Mouse (Mus musculus) adrenal gland, adult 18-20 months (tissue): ENCODE measurements around the gene Prpf38a. TPM values are rescaled to one million over a fixed set of nuclear protein-coding genes. Genes with fewer than 3 reads are reported as not detected.

Experiments
- DNase-seq, 2 experiments: peaks; one replicate each; pipeline ENCODE4 v3.0.0; 2021 to 2022; ENCODE audit warnings: low spot score in 2 of 2
- long read RNA-seq, 2 experiments: library from polyadenylated mRNA; stranded (forward); transcript quantifications; one replicate each; pipeline ENCODE4 v2.0.0; 2021
- total RNA-seq, 2 experiments: library from RNA; stranded (reverse); gene quantifications; 1 replicate in 1 of 2; 2 replicates in 1 of 2; pipeline ENCODE4 v1.2.3; 2021

Prpf38a gene
- total RNA-seq = 10 to 100 TPM; 23.4 to 25.9 TPM
- long read RNA-seq, experiment 1, transcript Prpf38a-201 (10 exons, 1,516 nt) = major isoform, 17 of 18 reads
- long read RNA-seq, experiment 1, partial matches to known transcripts = 0 of 18 reads
- long read RNA-seq, experiment 1, other reads (novel, unspliced or antisense) = 1 of 18 reads
- long read RNA-seq, experiment 2, transcript Prpf38a-201 (10 exons, 1,516 nt) = major isoform, 30 of 30 reads
- long read RNA-seq, experiment 2, partial matches to known transcripts = 0 of 30 reads
- long read RNA-seq, experiment 2, other reads (novel, unspliced or antisense) = 0 of 30 reads

GRCm38 (mm10) chr4:108578840-108579742 lies at the start of gene Prpf38a, which contains the start of gene Orc1:
Gene Prpf38a, minus strand, starts transcription at chr4:108579336.
Gene Orc1, plus strand, starts transcription at chr4:108579423.
- DNase-seq = peak; percentile 96 to 98

- no peak for DNase-seq
Measured at GRCm38 (mm10) chr4:108627066-108627465, 47.9 kb upstream of the Prpf38a start.

- no peak for DNase-seq
Measured at GRCm38 (mm10) chr4:108621504-108621903, 42.4 kb upstream of the Prpf38a start.

- no peak for DNase-seq
Measured at GRCm38 (mm10) chr4:108620536-108620935, 41.4 kb upstream of the Prpf38a start.

GRCm38 (mm10) chr4:108619587-108620341 lies 40.6 kb upstream of the Prpf38a start, which contains the start of gene Cc2d1b:
Gene Cc2d1b, plus strand, starts transcription at chr4:108619940.
- DNase-seq = peak; percentile 87 to 88

- DNase-seq = no peak
Measured at GRCm38 (mm10) chr4:108619165-108619564, 40.0 kb upstream of the Prpf38a start.

- no peak for DNase-seq
Measured at GRCm38 (mm10) chr4:108618586-108618985, 39.5 kb upstream of the Prpf38a start.

GRCm38 (mm10) chr4:108610935-108611334 lies 31.8 kb upstream of the Prpf38a start:
- DNase-seq = no peak

GRCm38 (mm10) chr4:108608651-108609050 lies 29.5 kb upstream of the Prpf38a start:
- DNase-seq = no peak

- no peak for DNase-seq
Measured at GRCm38 (mm10) chr4:108601870-108602269, 22.7 kb upstream of the Prpf38a start.

GRCm38 (mm10) chr4:108598306-108598705 lies 19.2 kb upstream of the Prpf38a start:
- DNase-seq = no peak

GRCm38 (mm10) chr4:108595785-108596184 lies 16.6 kb upstream of the Prpf38a start:
- no peak for DNase-seq

GRCm38 (mm10) chr4:108593376-108593775 lies 14.2 kb upstream of the Prpf38a start:
- DNase-seq = no peak

GRCm38 (mm10) chr4:108579743-108580411 lies 741 bp upstream of the Prpf38a start:
- no peak for DNase-seq

- DNase-seq = no peak
Measured at GRCm38 (mm10) chr4:108572644-108573043, 6.5 kb downstream of the Prpf38a start.

- DNase-seq = no peak
Measured at GRCm38 (mm10) chr4:108565026-108565425, 14.1 kb downstream of the Prpf38a start.

- no peak for DNase-seq
Measured at GRCm38 (mm10) chr4:108539701-108540100, 39.4 kb downstream of the Prpf38a start.
